Mouse (Mus musculus) bone marrow macrophage, adult 2 months (primary cell): ENCODE results near the gene Nudt6.

Experiments used
- CTCF ChIP-seq: IDR thresholded peaks from 2 replicates; pipeline ENCODE4 v1.5.1; 2012; ENCODE audit warnings: low read depth, mild to moderate bottlenecking, low read length, moderate library complexity
- POLR2A ChIP-seq: IDR thresholded peaks from 2 replicates; pipeline ENCODE4 v1.6.1; 2012; ENCODE audit warnings: mild to moderate bottlenecking, low read depth, low read length, borderline replicate concordance

DNA sequence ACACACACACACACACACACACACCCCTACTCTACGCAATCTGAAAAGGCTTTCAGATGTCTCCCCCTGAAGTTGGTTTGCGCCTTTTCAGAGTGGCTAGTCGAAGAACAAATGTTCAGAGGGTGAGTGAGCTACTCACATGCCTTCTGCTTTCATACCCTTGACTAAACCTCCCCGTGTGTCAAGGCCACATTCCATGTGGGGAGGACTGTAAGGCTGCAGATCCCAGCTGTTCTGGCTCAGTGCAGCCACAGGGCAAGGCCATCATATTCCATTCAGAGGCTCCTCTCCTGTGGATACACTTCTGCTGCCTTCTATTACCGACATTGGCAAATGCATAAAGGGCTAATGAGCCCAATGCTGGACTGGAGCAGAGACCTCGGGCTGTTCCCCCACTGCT, 41.6 kb downstream of the Nudt6 start:
- no peak for TF ChIP-seq CTCF
- TF ChIP-seq POLR2A: no peak
